Mouse (Mus musculus) embryonic facial prominence, embryonic 11.5 days (tissue): ENCODE results near the gene Myo9b. TPM values are rescaled to one million over a fixed set of nuclear protein-coding genes. Genes with fewer than 3 reads are reported as not detected.
"Not testable (repeated sequence)": the region's sequence is repeated elsewhere in the genome, so short reads cannot be mapped to it uniquely, and the experiment has no call there.

ENCODE experiments used
- ATAC-seq: fragments of 200-750 bp; cut with Nextera tagmentation; replicated peaks from 2 replicates; pipeline ENCODE4 v1.8.0; 2017; ENCODE audit warnings: low read depth; ENCODE audit not compliant: insufficient number of reproducible peaks, low FRiP score, low TSS enrichment
- DNase-seq: peaks from one replicate; pipeline ENCODE4 v3.0.0-alpha.2; 2015; ENCODE audit warnings: low spot score
- H3K27ac ChIP-seq: fragments of 300-500 bp; sonication (generic); replicated peaks from 2 replicates; pipeline ENCODE4 v1.5.1; 2014; ENCODE audit warnings: mild to moderate bottlenecking, low read depth, low read length, control low read depth
- H3K27me3 ChIP-seq: fragments of 300-500 bp; sonication (generic); 2 replicates; pipeline ENCODE4 v1.6.1; 2014; ENCODE audit warnings: mild to moderate bottlenecking, low read length, moderate library complexity, mixed read lengths; ENCODE audit not compliant: control insufficient read depth, insufficient read depth
- H3K36me3 ChIP-seq: fragments of 300-500 bp; sonication (generic); replicated peaks from 2 replicates; pipeline ENCODE4 v1.6.1; 2014; ENCODE audit warnings: low read depth, mild to moderate bottlenecking, low read length, moderate library complexity, mixed read lengths; ENCODE audit not compliant: control insufficient read depth, insufficient read depth
- H3K4me1 ChIP-seq: fragments of 300-500 bp; sonication (generic); 2 replicates; pipeline ENCODE4 v1.6.1; 2014; ENCODE audit warnings: low read length, mixed read lengths; ENCODE audit not compliant: control insufficient read depth, insufficient read depth
- H3K4me2 ChIP-seq: fragments of 300-500 bp; sonication (generic); 2 replicates; pipeline ENCODE4 v1.6.1; 2014; ENCODE audit warnings: low read depth, mild to moderate bottlenecking, control low read depth, low read length, moderate library complexity
- H3K4me3 ChIP-seq: fragments of 300-500 bp; sonication (generic); 2 replicates; pipeline ENCODE4 v1.5.1; 2014; ENCODE audit warnings: low read depth, low read length, control low read depth
- H3K9ac ChIP-seq: fragments of 300-500 bp; sonication (generic); replicated peaks from 2 replicates; pipeline ENCODE4 v1.6.1; 2014; ENCODE audit warnings: mild to moderate bottlenecking, control low read depth, low read length
- H3K9me3 ChIP-seq: fragments of 300-500 bp; sonication (generic); replicated peaks from 2 replicates; pipeline ENCODE4 v1.6.1; 2016; ENCODE audit warnings: mild to moderate bottlenecking, low read length, inconsistent platforms, mixed read lengths; ENCODE audit not compliant: control insufficient read depth
- WGBS: fragments of 180-500 bp; shearing (Covaris S2); extraction: QIAGEN DNeasy Blood & Tissue Kit; methylation state at CpG from one replicate; pipeline ENCODE4 v1.1.7; 2014; 5-methylcytosine and 5-hydroxymethylcytosine counted together
- polyA plus RNA-seq: library from polyadenylated mRNA; unstranded; fragments of >200 nt; fragmentation: Nextera tagmentation; extraction: Ambion mirVana; gene quantifications from 2 replicates; pipeline ENCODE4 v1.2.1, GENCODE M21; 2014

The Myo9b gene
- polyA plus RNA-seq, 1 experiment from 2014 or later, result 17.5 TPM

DNA sequence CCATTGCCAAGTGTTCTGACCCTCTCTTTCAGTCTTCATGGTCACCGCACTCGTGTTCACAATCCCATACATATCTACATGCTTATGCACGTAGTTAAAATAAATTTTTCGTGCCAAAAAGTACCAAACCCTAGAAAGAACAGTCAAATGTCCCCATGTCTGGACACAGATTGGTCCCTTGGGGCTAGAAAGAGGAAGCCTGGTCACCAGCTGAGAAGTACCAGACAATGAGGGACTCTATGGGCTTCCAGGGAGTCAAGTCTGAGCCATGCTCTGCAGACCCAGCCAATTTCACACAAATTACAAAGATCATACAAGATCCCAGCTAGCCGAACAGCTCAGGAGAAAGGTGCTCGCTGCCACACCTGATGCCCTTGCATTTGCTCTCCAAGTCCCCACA, 65.3 kb downstream of the Myo9b start:
- ATAC-seq, H3K9ac ChIP-seq, H3K27me3 ChIP-seq, H3K9me3 ChIP-seq, DNase-seq, H3K27ac ChIP-seq, H3K4me2 ChIP-seq, H3K4me1 ChIP-seq, H3K4me3 ChIP-seq, H3K36me3 ChIP-seq: not testable (repeated sequence)
- 86% methylated on average over 6 of the region's 6 CpGs for WGBS

DNA sequence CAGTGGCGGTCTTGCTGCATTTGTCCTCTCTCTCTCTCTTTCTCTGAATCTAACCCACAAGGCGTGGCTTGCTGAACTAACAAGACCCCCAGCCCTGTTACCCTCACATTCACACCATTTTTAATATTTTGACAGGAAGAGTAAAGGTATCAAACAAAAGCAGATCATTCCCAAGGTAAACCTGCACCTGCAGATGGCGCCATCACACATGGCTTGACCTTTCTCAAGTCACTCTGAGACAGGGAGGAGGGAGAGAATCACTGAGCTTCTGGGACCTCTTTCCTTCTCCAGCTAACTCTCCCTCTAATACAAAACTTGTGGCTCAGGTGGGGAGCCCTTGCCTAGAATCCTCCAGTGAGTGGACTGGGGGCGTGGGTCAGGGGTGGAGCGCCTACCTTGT, 68.1 kb downstream of the Myo9b start:
- Histone ChIP-seq H3K27me3 (no peaks in the 10 kb centered on the region), H3K9ac (no peak overlapping the region), H3K27ac (no peak overlapping the region), H3K4me1 (no peaks in the 10 kb centered on the region), H3K4me3 (no peak overlapping the region), H3K36me3 (peaks cover 3% of the 10 kb centered on the region), H3K4me2 (no peak overlapping the region), H3K9me3 (no peaks in the 10 kb centered on the region)
- peak; percentile 55 for DNase-seq
- 78% methylated on average over 5 of the region's 5 CpGs for WGBS
- ATAC-seq, result no peak

DNA sequence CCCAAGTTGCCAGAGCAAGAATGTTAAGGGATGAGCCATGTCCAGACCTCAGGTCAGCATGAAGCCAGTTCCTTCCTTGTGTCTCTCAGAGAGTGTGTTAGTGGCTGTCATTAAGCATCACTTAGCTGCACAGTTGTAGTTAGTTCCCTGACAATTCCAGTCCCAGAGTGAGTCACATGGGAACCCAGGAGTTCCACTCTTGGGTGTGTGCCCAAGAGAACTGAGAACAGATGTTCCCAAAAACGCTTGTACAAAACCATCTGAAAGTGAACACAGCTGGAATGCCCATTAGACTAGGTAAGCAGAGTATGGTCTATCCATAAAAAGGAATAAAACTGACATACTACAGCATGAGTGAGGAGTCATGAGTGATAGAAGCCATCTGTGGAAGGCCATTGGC, 74.1 kb downstream of the Myo9b start:
- 83% methylated on average over 1 of the region's 1 CpGs for WGBS
- ATAC-seq, result no peak
- H3K27me3 ChIP-seq, result no peaks in the 10 kb centered on the region
- H3K36me3 ChIP-seq, result peaks cover 3% of the 10 kb centered on the region
- H3K9ac ChIP-seq, result no peak overlapping the region
- H3K4me2 ChIP-seq, result no peak overlapping the region
- no peak overlapping the region for H3K4me3 ChIP-seq
- no peak for DNase-seq
- H3K4me1 ChIP-seq, result no peaks in the 10 kb centered on the region
- no peaks in the 10 kb centered on the region for H3K9me3 ChIP-seq
- no peak overlapping the region for H3K27ac ChIP-seq

DNA sequence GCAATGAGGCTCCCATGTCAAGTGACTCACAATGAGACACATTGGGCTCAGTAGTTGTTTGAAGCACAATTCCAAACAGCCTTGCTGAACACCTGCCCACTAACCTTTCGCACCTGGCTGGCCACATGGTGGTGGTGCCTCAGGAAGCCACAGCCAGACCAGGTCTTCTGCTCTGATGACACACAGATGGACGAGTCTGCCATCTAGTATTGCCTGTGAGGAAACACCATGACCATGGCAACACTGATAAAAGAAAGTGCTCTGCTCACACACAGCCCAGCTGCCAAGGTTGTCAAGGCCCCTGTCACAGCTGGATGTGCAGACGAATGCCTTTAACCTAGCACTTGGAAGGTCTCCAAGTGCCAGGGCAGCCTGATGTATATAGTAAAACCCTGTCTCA, 78.6 kb downstream of the Myo9b start:
- DNase-seq (no peak), ATAC-seq (no peak)
- H3K36me3 ChIP-seq, result no peaks in the 10 kb centered on the region; the same call in none of the 2 replicates
- no peak overlapping the region for H3K27ac ChIP-seq
- 76% methylated on average over 3 of the region's 3 CpGs for WGBS
- H3K4me2 ChIP-seq, result no peak overlapping the region
- H3K9ac ChIP-seq, result no peak overlapping the region
- H3K4me3 ChIP-seq, result no peak overlapping the region
- H3K4me1 ChIP-seq, result no peaks in the 10 kb centered on the region
- no peaks in the 10 kb centered on the region for H3K27me3 ChIP-seq
- no peaks in the 10 kb centered on the region for H3K9me3 ChIP-seq

DNA sequence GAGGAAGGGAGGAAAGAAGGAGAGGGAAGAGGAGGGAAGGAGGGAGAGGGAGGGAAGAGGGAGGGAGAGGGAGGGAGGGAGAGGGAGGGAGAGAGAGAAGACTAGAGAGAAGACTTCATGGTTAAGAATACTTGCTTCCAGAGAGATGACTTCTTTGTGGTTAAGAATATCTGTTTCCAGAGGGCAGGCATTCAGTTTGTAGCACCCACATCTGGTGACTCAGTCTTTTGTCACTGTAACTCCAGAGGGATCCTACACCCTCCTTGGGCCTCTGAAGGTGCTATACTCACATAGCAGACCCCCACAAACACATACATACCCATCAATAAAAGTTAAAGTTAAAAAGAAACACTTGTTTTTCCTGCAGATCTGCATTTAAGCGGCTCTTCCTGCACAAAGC, 79.0 kb downstream of the Myo9b start:
- DNase-seq, result no peak
- H3K9ac ChIP-seq, result no peak overlapping the region
- H3K4me1 ChIP-seq, result no peaks in the 10 kb centered on the region
- 93% methylated on average over 1 of the region's 1 CpGs for WGBS
- H3K27me3 ChIP-seq, result no peaks in the 10 kb centered on the region
- no peak overlapping the region for H3K27ac ChIP-seq
- ATAC-seq, result no peak
- no peak overlapping the region for H3K4me3 ChIP-seq
- no peaks in the 10 kb centered on the region; the same call in none of the 2 replicates for H3K36me3 ChIP-seq
- no peak overlapping the region for H3K4me2 ChIP-seq
- no peaks in the 10 kb centered on the region for H3K9me3 ChIP-seq

DNA sequence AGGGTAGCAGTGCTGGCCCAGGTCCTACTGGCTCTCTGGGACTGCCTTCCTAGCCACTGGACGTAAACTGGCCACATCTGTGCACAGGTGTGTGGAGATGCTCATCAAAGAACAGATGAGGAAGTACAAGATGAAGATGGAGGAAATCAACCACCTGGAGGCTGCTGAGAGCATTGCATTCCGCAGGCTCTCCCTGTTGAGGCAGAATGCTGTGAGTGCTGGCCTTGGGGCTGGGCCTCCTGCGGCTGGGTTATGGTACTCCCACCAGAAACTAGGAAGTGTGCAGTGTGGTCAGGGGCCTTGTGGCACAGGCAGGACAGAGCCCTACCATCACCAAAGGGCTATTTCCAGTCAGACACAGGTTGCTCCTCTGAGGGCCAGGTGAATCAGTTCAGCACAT, 85.5 kb downstream of the Myo9b start:
- no peak overlapping the region for H3K9ac ChIP-seq
- no peaks in the 10 kb centered on the region for H3K9me3 ChIP-seq
- H3K4me3 ChIP-seq, result no peak overlapping the region
- H3K36me3 ChIP-seq, result no peaks in the 10 kb centered on the region; the same call in none of the 2 replicates
- ATAC-seq (no peak), DNase-seq (no peak)
- WGBS, result 81% methylated on average over 3 of the region's 3 CpGs
- no peak overlapping the region for H3K4me2 ChIP-seq
- H3K4me1 ChIP-seq, result no peaks in the 10 kb centered on the region
- no peak overlapping the region for H3K27ac ChIP-seq
- no peaks in the 10 kb centered on the region for H3K27me3 ChIP-seq

DNA sequence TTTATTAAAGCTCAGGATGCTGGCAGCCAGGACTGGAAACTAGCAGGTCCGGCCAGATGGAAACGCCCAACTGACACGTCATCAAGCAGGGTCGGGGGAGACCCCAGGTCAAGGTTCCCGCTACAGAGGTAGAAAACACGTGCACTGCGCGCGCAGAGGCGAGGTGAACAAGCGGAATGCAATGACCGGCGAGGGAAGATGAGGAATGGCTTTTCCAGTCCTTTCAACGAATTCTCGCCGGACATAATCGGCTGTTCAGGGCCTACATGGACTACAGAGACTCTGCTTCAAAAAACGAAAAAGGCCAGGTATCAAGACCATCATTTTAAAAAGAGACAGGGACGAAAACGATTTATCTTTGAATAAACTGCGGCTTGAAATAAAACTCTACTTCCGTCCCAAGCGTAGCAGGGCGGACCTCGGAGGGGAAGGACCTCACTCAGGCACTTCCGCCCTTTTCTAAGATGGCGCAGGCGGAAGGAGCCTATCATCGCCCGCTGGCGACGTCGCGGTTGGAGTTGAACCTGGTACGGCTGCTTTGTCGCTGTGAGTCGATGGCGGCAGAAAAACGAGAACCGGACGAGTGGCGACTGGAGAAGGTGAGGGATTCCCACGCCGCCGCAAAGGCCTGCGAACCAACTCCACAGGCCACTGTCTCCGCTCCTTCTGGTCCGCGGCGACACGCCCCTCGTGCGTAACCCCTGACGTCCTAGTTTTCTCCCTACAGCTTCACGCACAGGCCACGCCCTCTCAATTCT, 94.4 kb downstream of the Myo9b start, which contains the start of gene Use1:
TSS of gene Use1 (plus strand) at position 78 of the 758 bp plus-strand sequence.
- Histone ChIP-seq H3K9me3 (no peaks in the 10 kb centered on the region), H3K4me1 (0 out of 2 replicates have a peak, but pooled peaks cover 3% of the 10 kb centered on the region), H3K36me3 (no peaks in the 10 kb centered on the region; the same call in 1 of the 2 replicates), H3K4me2 (peak within 1 kb of the TSS; percentile 56), H3K9ac (peak within 1 kb of the TSS; percentile 53), H3K27ac (peak within 1 kb of the TSS; percentile 30; the same call in 1 of the 2 replicates), H3K27me3 (no peaks in the 10 kb centered on the region), H3K4me3 (peak within 1 kb of the TSS; percentile 37)
- peak; percentile 95 for DNase-seq
- ATAC-seq, result peak; percentile 70
- WGBS, result 0% methylated on average over 55 of the region's 56 CpGs

DNA sequence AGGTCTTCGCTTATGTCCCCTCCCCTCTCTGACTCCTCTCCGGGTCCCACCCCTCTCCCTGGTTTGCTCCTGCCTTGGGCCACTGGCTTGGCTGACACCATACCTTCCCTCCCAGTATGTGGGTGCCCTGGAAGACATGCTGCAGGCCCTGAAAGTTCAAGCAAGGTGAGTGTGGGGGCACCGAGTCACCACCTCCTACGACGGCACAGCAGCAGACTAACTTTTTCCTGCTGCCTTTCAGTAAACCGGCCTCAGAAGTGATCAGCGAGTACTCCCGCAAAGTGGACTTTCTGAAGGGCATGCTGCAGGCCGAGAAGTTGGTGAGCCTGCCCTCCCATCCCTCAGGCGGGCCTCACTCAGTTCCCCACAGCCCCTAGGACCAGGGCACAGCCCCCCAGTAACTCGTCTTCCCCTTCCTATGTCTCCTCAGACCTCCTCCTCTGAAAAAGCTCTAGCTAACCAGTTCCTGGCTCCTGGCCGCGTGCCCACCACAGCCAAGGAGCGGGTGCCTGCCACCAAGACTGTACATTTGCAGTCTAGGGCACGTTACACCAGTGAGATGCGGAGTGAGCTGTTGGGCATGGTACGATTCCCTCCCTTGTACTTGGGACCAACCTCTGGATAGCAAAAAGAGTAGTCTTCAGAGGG, 95.1 kb downstream of the Myo9b start:
- Histone ChIP-seq H3K9me3 (no peaks in the 10 kb centered on the region), H3K4me2 (peak overlapping the region; percentile 56), H3K27me3 (no peaks in the 10 kb centered on the region), H3K27ac (0 out of 2 replicates have a peak overlapping the region, but pooled peaks have one; percentile 30), H3K4me3 (peak overlapping the region; percentile 37), H3K9ac (peak overlapping the region; percentile 35), H3K4me1 (0 out of 2 replicates have a peak, but pooled peaks cover 3% of the 10 kb centered on the region), H3K36me3 (no peaks in the 10 kb centered on the region; the same call in 1 of the 2 replicates)
- peak; percentile 81 for ATAC-seq
- 49% methylated on average over 17 of the region's 17 CpGs for WGBS
- DNase-seq, result no peak
